Comparison of ENCODE assay signal across 32 mouse cellular contexts in genomic region chr4:111447918-111448317, GRCm38 (mm10). TPM values are rescaled to one million over a fixed set of nuclear protein-coding genes. Genes with fewer than 3 reads are reported as not detected.
"Had no signal": no experiment of that assay in that cellular context is flagged by ENCODE, and none has a peak within 500 bp of the region (broad histone marks: within the 10 kb centered on the region; RNA-seq: fewer than 3 reads in every experiment).

No protein-coding gene starts in this region.

- H3K9ac ChIP-seq: limb, embryonic 12.5 days; limb, embryonic 13.5 days; limb, embryonic 15.5 days; liver, embryonic 12.5 days; liver, embryonic 13.5 days; liver, embryonic 14.5 days; liver, embryonic 15.5 days; liver, postnatal 0 days; lung, embryonic 14.5 days; lung, embryonic 15.5 days; midbrain, embryonic 12.5 days; midbrain, embryonic 13.5 days; midbrain, embryonic 15.5 days; neural tube, embryonic 12.5 days had no signal

- DNase-seq: left cerebral cortex, postnatal 4 days; liver; liver, embryonic 13.5 days; liver, postnatal 0 days; lung, adult 18-20 months; lung, adult 2 months; lung, embryonic 14.5 days; lung, postnatal 10 days; lung, postnatal 14 days; lung, postnatal 36 days; lung, postnatal 4 days; midbrain, embryonic 14.5 days had no signal

- H3K4me2 ChIP-seq: limb, embryonic 12.5 days; limb, embryonic 13.5 days; limb, embryonic 15.5 days; liver, embryonic 11.5 days; liver, embryonic 12.5 days; liver, embryonic 13.5 days; liver, embryonic 15.5 days; lung, embryonic 14.5 days; lung, embryonic 15.5 days; midbrain, embryonic 11.5 days; midbrain, embryonic 12.5 days; midbrain, embryonic 13.5 days; midbrain, embryonic 15.5 days; neural tube, embryonic 12.5 days had no signal

- H3K9me3 ChIP-seq: limb, embryonic 10.5 days; limb, embryonic 12.5 days; limb, embryonic 13.5 days; limb, embryonic 15.5 days; liver, embryonic 12.5 days; liver, embryonic 13.5 days; liver, embryonic 15.5 days; lung, embryonic 15.5 days; megakaryocyte, embryonic 14.5 days; midbrain, embryonic 10.5 days; midbrain, embryonic 12.5 days; midbrain, embryonic 13.5 days; midbrain, embryonic 15.5 days; neural tube, embryonic 12.5 days had no signal

- H3K36me3 ChIP-seq: liver, embryonic 12.5 days; liver, embryonic 13.5 days; liver, embryonic 15.5 days; lung, embryonic 15.5 days had no signal

- H3K4me1 ChIP-seq: limb, embryonic 10.5 days; limb, embryonic 12.5 days; liver, embryonic 12.5 days; liver, embryonic 13.5 days; liver, embryonic 15.5 days had no signal

- H3K4me3 ChIP-seq: limb, embryonic 10.5 days; limb, embryonic 12.5 days; limb, embryonic 13.5 days; limb, embryonic 15.5 days; liver, embryonic 12.5 days; liver, embryonic 13.5 days; liver, embryonic 15.5 days; lung, embryonic 15.5 days; megakaryocyte, embryonic 14.5 days; midbrain, embryonic 10.5 days; midbrain, embryonic 12.5 days; midbrain, embryonic 13.5 days; midbrain, embryonic 15.5 days; myocyte; neural tube, embryonic 12.5 days had no signal

- H3K27me3 ChIP-seq: limb, embryonic 12.5 days; limb, embryonic 13.5 days; limb, embryonic 15.5 days; liver, embryonic 12.5 days; liver, embryonic 13.5 days; liver, embryonic 15.5 days; lung, embryonic 15.5 days; megakaryocyte, embryonic 14.5 days; midbrain, embryonic 15.5 days; neural tube, embryonic 12.5 days had no signal

- H3K27ac ChIP-seq: limb, embryonic 10.5 days; limb, embryonic 12.5 days; limb, embryonic 13.5 days; limb, embryonic 15.5 days; liver, embryonic 12.5 days; liver, embryonic 13.5 days; liver, embryonic 14.5 days; liver, embryonic 15.5 days; lung, embryonic 15.5 days; macrophage; midbrain, embryonic 10.5 days; midbrain, embryonic 12.5 days; midbrain, embryonic 13.5 days; midbrain, embryonic 15.5 days; neural tube, embryonic 12.5 days had no signal

RNA-seq across cellular contexts. Expression of gene Bend5, which starts 33.1 kb away (rescaled TPM):
- total RNA-seq: megakaryocyte, adult 5-6 weeks; megakaryocyte-erythroid progenitor cell, adult 5-6 weeks had no signal
- polyA plus RNA-seq: macrophage, myocyte had no signal
